Mouse (Mus musculus) monocyte, adult 59 days (primary cell): Measurements from ENCODE around the gene Man2c1. TPM values are rescaled to one million over a fixed set of nuclear protein-coding genes. Genes with fewer than 3 reads are reported as not detected.

Experiments used
- total RNA-seq, 2 experiments: library from RNA; stranded (reverse); gene quantifications; one replicate each; pipeline ENCODE4 v1.2.4; 2023

Man2c1 gene
- 100 to 1,000 TPM; 153 to 189 TPM for total RNA-seq

GRCm38 (mm10) chr9:57130577-57131433 lies at the start of gene Man2c1:
Gene Man2c1 (plus strand): TSS chr9:57130690.

DNA sequence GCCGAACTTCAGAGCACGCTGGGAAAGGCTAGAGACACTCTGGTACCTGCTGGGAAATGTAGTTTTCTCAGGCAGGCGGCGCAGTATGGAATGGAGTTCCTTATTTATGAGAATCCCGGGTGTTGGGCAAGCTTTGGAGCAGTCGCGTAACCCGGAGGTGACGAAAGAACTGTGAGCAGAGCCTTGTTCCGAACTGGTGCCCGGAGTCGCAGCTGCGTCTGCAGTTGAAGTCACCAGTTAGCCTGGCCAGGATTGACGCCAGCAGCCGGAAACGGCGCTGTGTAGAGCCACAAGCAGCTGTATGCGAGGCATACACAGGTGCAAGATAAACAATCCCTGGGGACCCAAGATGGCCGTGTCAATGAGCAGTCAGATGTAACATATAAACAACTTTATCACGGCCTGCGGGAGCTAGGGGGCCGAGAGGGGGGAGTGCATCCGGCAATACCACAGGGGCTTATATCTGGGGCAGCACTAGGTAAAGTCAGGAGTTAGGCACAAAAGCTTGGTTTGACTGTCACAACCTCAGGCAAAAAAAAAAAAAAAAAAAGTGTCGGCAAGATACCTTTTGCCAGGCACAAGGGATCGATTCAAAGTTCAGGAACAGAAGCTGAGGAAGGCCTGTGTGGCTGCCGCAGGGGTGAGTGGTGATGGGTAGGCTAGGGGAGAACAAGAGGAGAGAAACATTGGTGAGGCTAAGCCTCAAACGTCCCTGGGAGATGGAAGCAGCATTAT lies 17.8 kb downstream of the Man2c1 start, which contains the start of gene Neil1:
Neil1 (minus strand) TSS at position 162 of the 735 bp plus-strand sequence.

GRCm38 (mm10) chr9:57158013-57158470 lies 27.6 kb downstream of the Man2c1 start, which contains the start of gene Commd4:
Gene Commd4 (minus strand): TSS chr9:57158331.

Other genes starting within 250 kb of the Man2c1 start
- 1 to 10 TPM; 5.9 to 6.9 TPM for gene Snx33, start 202.3 kb upstream of the Man2c1 start, total RNA-seq
- 10 to 100 TPM; 56.3 to 64.3 TPM for gene Imp3, start 193.2 kb upstream of the Man2c1 start, total RNA-seq
- gene Snupn, start 179.8 kb upstream of the Man2c1 start, total RNA-seq = 10 to 100 TPM in 1 of 2 experiments, 1 to 10 TPM in 1; 7.8 to 11.4 TPM
- gene Ptpn9, start 135.8 kb upstream of the Man2c1 start, total RNA-seq = 10 to 100 TPM; 18.8 to 22.7 TPM
- 10 to 100 TPM; 73.0 to 99.4 TPM for gene Sin3a, start 58.6 kb upstream of the Man2c1 start, total RNA-seq
- gene Neil1, start 17.6 kb downstream of the Man2c1 start, total RNA-seq = 1 to 10 TPM; 9.2 to 9.7 TPM
- gene Commd4, start 27.6 kb downstream of the Man2c1 start, total RNA-seq = 10 to 100 TPM; 81.1 to 88.8 TPM
- gene Trcg1, start 105.9 kb downstream of the Man2c1 start, total RNA-seq = not detected
- gene 1700017B05Rik, start 131.9 kb downstream of the Man2c1 start, total RNA-seq = 10 to 100 TPM; 70.0 to 77.6 TPM